Mouse (Mus musculus): Measurements from ENCODE around the gene Tmprss13. TPM values are rescaled to one million over a fixed set of nuclear protein-coding genes. Genes with fewer than 3 reads are reported as not detected.
A peak's percentile ranks its signal among the peaks of the same experiment; 100 is the strongest.

Gene Tmprss13
- polyA plus RNA-seq, 1 experiment from 2014 or later = not detected

DNA sequence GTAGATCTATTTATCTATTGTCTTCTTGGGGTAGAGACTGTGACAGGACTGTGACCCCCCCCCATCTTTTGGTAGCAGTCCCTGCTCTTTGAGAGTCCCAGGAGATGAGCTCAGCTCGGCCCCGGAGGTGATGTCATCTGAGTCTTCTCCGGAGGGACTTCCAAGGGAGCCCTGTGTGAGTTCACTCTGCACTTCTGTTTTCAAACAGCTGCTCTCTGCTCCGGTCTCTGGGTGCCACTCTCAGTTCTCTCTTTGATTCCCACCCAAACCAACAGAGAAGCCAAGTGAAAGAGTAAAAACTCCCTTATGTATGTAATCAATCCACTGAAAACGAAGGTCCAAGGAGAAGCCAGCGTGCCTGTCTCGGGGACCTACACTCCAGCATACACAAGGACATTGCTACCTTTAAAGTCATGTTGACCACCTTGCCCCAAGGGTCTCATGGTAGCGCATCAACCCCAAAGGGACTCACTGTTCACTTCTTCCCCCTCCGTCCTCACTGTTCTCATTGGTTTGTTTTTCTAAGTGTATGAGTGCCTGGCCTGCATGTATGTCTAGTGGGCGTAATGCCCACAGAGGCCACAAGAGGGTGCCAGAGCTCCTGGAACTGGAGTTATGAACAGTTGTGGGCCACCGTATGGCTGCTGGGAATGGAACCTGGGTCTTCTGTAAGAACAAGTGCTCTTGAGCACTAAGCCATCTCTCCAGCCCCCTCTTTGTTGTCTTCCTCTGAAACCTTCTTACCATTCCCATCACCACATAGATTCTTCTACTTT, 19.5 kb upstream of the Tmprss13 start:
- WGBS = 83% methylated on average over 11 of the region's 11 CpGs

GRCm38 (mm10) chr9:45300422-45301104, 18.3 kb upstream of the Tmprss13 start:
- Histone ChIP-seq H3K9ac (ENCODE audit: low read depth, low read length) (peak overlapping the region; percentile 62), H3K36me3 (ENCODE audit: control insufficient read depth, insufficient read depth, low read length) (no peaks in the 10 kb centered on the region), H3K27ac (ENCODE audit: low read length) (peak overlapping the region; percentile 85), H3K4me3 (ENCODE audit: low read depth, low read length) (peak overlapping the region; percentile 35), H3K4me1 (ENCODE audit: control insufficient read depth, insufficient read depth, low read length) (peaks cover 5% of the 10 kb centered on the region; the same call in 1 of the 2 replicates), H3K9me3 (replicated peaks; ENCODE audit: control insufficient read depth, low read length, poor library complexity, severe bottlenecking) (no peaks in the 10 kb centered on the region), H3K27me3 (ENCODE audit: control insufficient read depth, insufficient read depth, low read depth, low read length) (no peaks in the 10 kb centered on the region), H3K4me2 (ENCODE audit: low read length) (peak overlapping the region; percentile 73)
- 16% methylated on average over 20 of the region's 20 CpGs for WGBS
- ATAC-seq = peak; percentile 94

More for the DNA sequence above, 19.5 kb upstream of the Tmprss13 start:
- Histone ChIP-seq H3K27me3 (ENCODE audit: control insufficient read depth, insufficient read depth, low read depth, low read length) (no peaks in the 10 kb centered on the region), H3K4me3 (ENCODE audit: low read depth, low read length) (no peak overlapping the region), H3K9ac (ENCODE audit: low read depth, low read length) (no peak overlapping the region), H3K9me3 (replicated peaks; ENCODE audit: control insufficient read depth, low read length, poor library complexity, severe bottlenecking) (no peaks in the 10 kb centered on the region), H3K27ac (ENCODE audit: low read length) (no peak overlapping the region), H3K36me3 (ENCODE audit: control insufficient read depth, insufficient read depth, low read length) (no peaks in the 10 kb centered on the region), H3K4me1 (ENCODE audit: control insufficient read depth, insufficient read depth, low read length) (peaks cover 5% of the 10 kb centered on the region; the same call in 1 of the 2 replicates), H3K4me2 (ENCODE audit: low read length) (no peak overlapping the region)
- no peak for ATAC-seq

DNA sequence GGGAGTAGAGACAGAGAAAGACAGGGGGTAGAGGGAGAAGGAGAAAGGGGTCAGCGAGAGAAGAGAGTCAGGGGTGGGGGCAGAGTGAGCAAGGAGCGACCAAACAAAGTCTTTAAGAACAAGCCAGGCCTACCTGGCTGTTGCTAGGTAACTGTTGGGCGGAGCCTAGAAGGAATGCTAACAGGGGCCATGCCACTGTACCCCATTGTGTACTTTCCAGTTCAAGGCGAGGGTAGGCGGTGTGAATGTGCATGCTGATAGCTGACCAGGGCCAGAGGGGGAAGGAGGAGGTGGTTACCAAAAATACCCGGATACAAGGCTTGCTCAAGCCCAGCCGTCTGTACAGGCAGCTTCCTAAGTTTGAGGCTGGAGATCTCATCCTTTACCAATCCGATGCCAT, 17.1 kb upstream of the Tmprss13 start:
- ATAC-seq = no peak
- 87% methylated on average over 8 of the region's 8 CpGs for WGBS

GRCm38 (mm10) chr9:45306746-45307410, 12.0 kb upstream of the Tmprss13 start:
- Histone ChIP-seq H3K9me3 (replicated peaks; ENCODE audit: control insufficient read depth, low read length, poor library complexity, severe bottlenecking) (no peaks in the 10 kb centered on the region), H3K36me3 (ENCODE audit: control insufficient read depth, insufficient read depth, low read length) (no peaks in the 10 kb centered on the region), H3K4me1 (ENCODE audit: control insufficient read depth, insufficient read depth, low read length) (no peaks in the 10 kb centered on the region), H3K4me2 (ENCODE audit: low read length) (no peak overlapping the region), H3K4me3 (ENCODE audit: low read depth, low read length) (no peak overlapping the region), H3K27ac (ENCODE audit: low read length) (no peak overlapping the region), H3K27me3 (ENCODE audit: control insufficient read depth, insufficient read depth, low read depth, low read length) (no peaks in the 10 kb centered on the region), H3K9ac (ENCODE audit: low read depth, low read length) (no peak overlapping the region)
- ATAC-seq = no peak
- WGBS = 91% methylated on average over 12 of the region's 12 CpGs

More for the DNA sequence above, 17.1 kb upstream of the Tmprss13 start:
- Histone ChIP-seq H3K9ac (ENCODE audit: low read depth, low read length) (no peak overlapping the region), H3K4me2 (ENCODE audit: low read length) (no peak overlapping the region), H3K9me3 (replicated peaks; ENCODE audit: control insufficient read depth, low read length, poor library complexity, severe bottlenecking) (no peaks in the 10 kb centered on the region), H3K4me1 (ENCODE audit: control insufficient read depth, insufficient read depth, low read length) (peaks cover 5% of the 10 kb centered on the region; the same call in 1 of the 2 replicates), H3K36me3 (ENCODE audit: control insufficient read depth, insufficient read depth, low read length) (no peaks in the 10 kb centered on the region), H3K27ac (ENCODE audit: low read length) (no peak overlapping the region), H3K27me3 (ENCODE audit: control insufficient read depth, insufficient read depth, low read depth, low read length) (no peaks in the 10 kb centered on the region), H3K4me3 (ENCODE audit: low read depth, low read length) (no peak overlapping the region)

DNA sequence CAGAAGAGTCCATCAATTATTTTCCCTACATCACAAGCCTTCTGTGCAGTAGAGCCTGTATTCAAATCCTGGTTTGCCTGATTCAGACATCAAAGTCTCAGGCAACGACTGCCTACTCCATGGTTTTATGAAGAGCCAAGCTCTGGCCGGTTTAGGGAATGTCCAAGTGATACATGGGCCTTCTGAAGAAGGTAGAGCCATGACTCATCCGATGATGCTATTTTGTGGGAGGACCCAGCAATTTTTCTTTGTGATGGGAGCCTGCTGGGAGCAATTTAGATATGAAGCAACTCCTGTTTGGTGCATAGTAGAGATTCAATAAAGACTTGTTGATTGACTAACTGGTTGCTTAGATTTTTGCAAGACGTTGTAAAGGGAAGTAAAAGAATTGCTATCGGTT, 10.4 kb upstream of the Tmprss13 start:
- no peak overlapping the region for H3K4me2 ChIP-seq (ENCODE audit: low read length)
- H3K4me1 ChIP-seq (ENCODE audit: control insufficient read depth, insufficient read depth, low read length) = no peaks in the 10 kb centered on the region
- no peaks in the 10 kb centered on the region for H3K27me3 ChIP-seq (ENCODE audit: control insufficient read depth, insufficient read depth, low read depth, low read length)
- no peak overlapping the region for H3K27ac ChIP-seq (ENCODE audit: low read length)
- no peaks in the 10 kb centered on the region for H3K9me3 ChIP-seq (replicated peaks; ENCODE audit: control insufficient read depth, low read length, poor library complexity, severe bottlenecking)
- H3K36me3 ChIP-seq (ENCODE audit: control insufficient read depth, insufficient read depth, low read length) = no peaks in the 10 kb centered on the region
- H3K9ac ChIP-seq (ENCODE audit: low read depth, low read length) = no peak overlapping the region
- WGBS = 87% methylated on average over 5 of the region's 5 CpGs
- H3K4me3 ChIP-seq (ENCODE audit: low read depth, low read length) = no peak overlapping the region
- no peak for ATAC-seq

- no peaks in the 10 kb centered on the region for H3K9me3 ChIP-seq (replicated peaks; ENCODE audit: control insufficient read depth, low read length, poor library complexity, severe bottlenecking)
- no peak for ATAC-seq
- no peak overlapping the region for H3K27ac ChIP-seq (ENCODE audit: low read length)
- H3K4me3 ChIP-seq (ENCODE audit: low read depth, low read length) = no peak overlapping the region
- WGBS = 90% methylated on average over 6 of the region's 6 CpGs
- H3K4me1 ChIP-seq (ENCODE audit: control insufficient read depth, insufficient read depth, low read length) = no peaks in the 10 kb centered on the region
- H3K4me2 ChIP-seq (ENCODE audit: low read length) = no peak overlapping the region
- H3K9ac ChIP-seq (ENCODE audit: low read depth, low read length) = no peak overlapping the region
- H3K36me3 ChIP-seq (ENCODE audit: control insufficient read depth, insufficient read depth, low read length) = no peaks in the 10 kb centered on the region
- no peaks in the 10 kb centered on the region for H3K27me3 ChIP-seq (ENCODE audit: control insufficient read depth, insufficient read depth, low read depth, low read length)
Observed at GRCm38 (mm10) chr9:45311858-45312257, 7.0 kb upstream of the Tmprss13 start.

DNA sequence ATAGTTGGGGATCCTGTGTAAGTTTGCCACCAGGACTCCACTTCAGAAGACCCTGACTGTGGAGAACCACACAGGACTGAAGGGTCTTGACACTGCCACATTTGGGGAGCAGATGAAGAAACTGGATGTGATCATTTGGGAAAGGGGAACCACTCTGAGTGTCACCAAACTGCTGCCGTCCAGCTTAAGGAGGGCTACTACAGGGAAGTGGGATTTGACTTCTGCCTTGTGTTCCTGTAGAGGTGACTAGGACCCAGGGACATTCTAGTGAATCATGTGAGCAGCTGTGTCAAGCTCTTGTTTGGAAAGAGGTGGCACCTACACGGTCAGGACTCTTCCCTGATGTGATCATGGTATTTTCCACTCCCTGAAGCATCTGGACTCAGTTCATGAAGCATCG, 5.0 kb upstream of the Tmprss13 start:
- H3K36me3 ChIP-seq (ENCODE audit: control insufficient read depth, insufficient read depth, low read length) = no peaks in the 10 kb centered on the region
- no peaks in the 10 kb centered on the region for H3K27me3 ChIP-seq (ENCODE audit: control insufficient read depth, insufficient read depth, low read depth, low read length)
- 89% methylated on average over 3 of the region's 3 CpGs for WGBS
- no peaks in the 10 kb centered on the region for H3K4me1 ChIP-seq (ENCODE audit: control insufficient read depth, insufficient read depth, low read length)
- no peaks in the 10 kb centered on the region for H3K9me3 ChIP-seq (replicated peaks; ENCODE audit: control insufficient read depth, low read length, poor library complexity, severe bottlenecking)
- no peak overlapping the region for H3K4me2 ChIP-seq (ENCODE audit: low read length)
- H3K9ac ChIP-seq (ENCODE audit: low read depth, low read length) = no peak overlapping the region
- H3K27ac ChIP-seq (ENCODE audit: low read length) = no peak overlapping the region
- H3K4me3 ChIP-seq (ENCODE audit: low read depth, low read length) = no peak overlapping the region
- no peak for ATAC-seq

GRCm38 (mm10) chr9:45317635-45318034, 1.3 kb upstream of the Tmprss13 start:
- ATAC-seq = no peak
- H3K4me3 ChIP-seq (ENCODE audit: low read depth, low read length) = no peak overlapping the region
- 89% methylated on average over 3 of the region's 3 CpGs for WGBS

DNA sequence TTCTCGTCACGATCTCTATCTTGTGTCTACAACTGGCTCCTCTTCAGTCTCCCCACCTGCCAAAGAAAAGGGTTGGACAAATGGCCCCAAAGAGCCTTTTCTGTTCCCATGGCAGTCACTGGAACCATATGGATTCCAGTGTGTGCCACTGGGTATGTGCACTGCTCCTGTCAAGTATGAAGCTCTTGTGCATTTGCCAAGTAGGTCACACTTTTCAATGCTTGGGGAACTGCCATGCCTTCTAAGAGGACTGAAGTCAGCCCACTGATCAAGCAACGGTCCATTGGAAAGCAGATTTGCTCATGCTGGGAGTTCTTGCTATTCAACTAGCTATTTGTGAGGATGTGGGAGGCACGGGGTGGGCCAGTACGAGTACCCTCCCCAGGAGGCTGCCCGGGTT, 2.6 kb downstream of the Tmprss13 start:
- no peaks in the 10 kb centered on the region for H3K4me1 ChIP-seq (ENCODE audit: control insufficient read depth, insufficient read depth, low read length)
- no peak for ATAC-seq
- 84% methylated on average over 6 of the region's 6 CpGs for WGBS
- H3K4me3 ChIP-seq (ENCODE audit: low read depth, low read length) = no peak overlapping the region
- H3K27ac ChIP-seq (ENCODE audit: low read length) = no peak overlapping the region
- no peaks in the 10 kb centered on the region for H3K36me3 ChIP-seq (ENCODE audit: control insufficient read depth, insufficient read depth, low read length)
- H3K27me3 ChIP-seq (ENCODE audit: control insufficient read depth, insufficient read depth, low read depth, low read length) = no peaks in the 10 kb centered on the region
- no peak overlapping the region for H3K9ac ChIP-seq (ENCODE audit: low read depth, low read length)
- H3K4me2 ChIP-seq (ENCODE audit: low read length) = no peak overlapping the region
- no peaks in the 10 kb centered on the region for H3K9me3 ChIP-seq (replicated peaks; ENCODE audit: control insufficient read depth, low read length, poor library complexity, severe bottlenecking)

More at GRCm38 (mm10) chr9:45317635-45318034, 1.3 kb upstream of the Tmprss13 start:
- Histone ChIP-seq H3K4me1 (ENCODE audit: control insufficient read depth, insufficient read depth, low read length) (no peaks in the 10 kb centered on the region), H3K4me2 (ENCODE audit: low read length) (no peak overlapping the region), H3K9ac (ENCODE audit: low read depth, low read length) (no peak overlapping the region), H3K27ac (ENCODE audit: low read length) (no peak overlapping the region), H3K9me3 (replicated peaks; ENCODE audit: control insufficient read depth, low read length, poor library complexity, severe bottlenecking) (no peaks in the 10 kb centered on the region), H3K36me3 (ENCODE audit: control insufficient read depth, insufficient read depth, low read length) (no peaks in the 10 kb centered on the region), H3K27me3 (ENCODE audit: control insufficient read depth, insufficient read depth, low read depth, low read length) (no peaks in the 10 kb centered on the region)
